Mouse (Mus musculus) 3T3-L1 (cell line): ENCODE measurements around the gene Gmcl1.
A peak's percentile ranks its signal among the peaks of the same experiment; 100 is the strongest.

Source experiments
- DNase-seq: peaks from one replicate; pipeline ENCODE4 v3.0.0-alpha.2; 2015; ENCODE audit warnings: low read depth, low spot score

The Gmcl1 gene

GRCm38 (mm10) chr6:86736830-86737229 lies 3.6 kb upstream of the Gmcl1 start:
- no peak for DNase-seq

GRCm38 (mm10) chr6:86736313-86736712 lies 3.1 kb upstream of the Gmcl1 start:
- no peak for DNase-seq

GRCm38 (mm10) chr6:86732276-86733173 lies 658 bp downstream of the Gmcl1 start:
- peak; percentile 57 for DNase-seq

GRCm38 (mm10) chr6:86728711-86729110 lies 4.5 kb downstream of the Gmcl1 start:
- DNase-seq: no peak

- DNase-seq: no peak
Observed at GRCm38 (mm10) chr6:86721977-86722376, 11.2 kb downstream of the Gmcl1 start.

- DNase-seq: no peak
Observed at GRCm38 (mm10) chr6:86708072-86708774, 25.0 kb downstream of the Gmcl1 start.

GRCm38 (mm10) chr6:86702577-86702976 lies 30.6 kb downstream of the Gmcl1 start:
- DNase-seq: no peak

- no peak for DNase-seq
Observed at GRCm38 (mm10) chr6:86697903-86698302, 35.3 kb downstream of the Gmcl1 start.

- DNase-seq: no peak
Observed at GRCm38 (mm10) chr6:86696213-86696612, 37.0 kb downstream of the Gmcl1 start.

GRCm38 (mm10) chr6:86694465-86694864 lies 38.7 kb downstream of the Gmcl1 start:
- DNase-seq: peak; percentile 82

GRCm38 (mm10) chr6:86689671-86690070 lies 43.5 kb downstream of the Gmcl1 start:
- DNase-seq: no peak

- DNase-seq: peak; percentile 90
Observed at GRCm38 (mm10) chr6:86686971-86687370, 46.2 kb downstream of the Gmcl1 start.

- no peak for DNase-seq
Observed at GRCm38 (mm10) chr6:86684655-86685011, 48.5 kb downstream of the Gmcl1 start.

GRCm38 (mm10) chr6:86683872-86684654 lies 49.1 kb downstream of the Gmcl1 start, which contains the start of gene Snrnp27:
Gene Snrnp27, minus strand, starts transcription at chr6:86684522.
- DNase-seq: peak; percentile 95

- DNase-seq: no peak
Observed at GRCm38 (mm10) chr6:86681289-86681688, 51.9 kb downstream of the Gmcl1 start.

GRCm38 (mm10) chr6:86678341-86678740 lies 54.8 kb downstream of the Gmcl1 start:
- DNase-seq: no peak

GRCm38 (mm10) chr6:86670873-86671272 lies 62.3 kb downstream of the Gmcl1 start:
- DNase-seq: peak; percentile 93

- DNase-seq: peak; percentile 100
Observed at GRCm38 (mm10) chr6:86669240-86669727, 63.9 kb downstream of the Gmcl1 start.

- peak; percentile 11 for DNase-seq
Observed at GRCm38 (mm10) chr6:86668580-86669239, 64.5 kb downstream of the Gmcl1 start, which contains the start of gene Mxd1. Gene Mxd1, minus strand, starts transcription at chr6:86669161.

GRCm38 (mm10) chr6:86667061-86667460 lies 66.1 kb downstream of the Gmcl1 start:
- no peak for DNase-seq
